Mouse (Mus musculus) myocyte (in vitro differentiated cells): Measurements from ENCODE around the gene Ccdc33. TPM values are rescaled to one million over a fixed set of nuclear protein-coding genes. Genes with fewer than 3 reads are reported as not detected.

Source experiments
- H3K27me3 ChIP-seq: one replicate; pipeline ENCODE4 v1.6.1; 2011; ENCODE audit not compliant: control insufficient read depth, insufficient read depth, insufficient read length
- H3K36me3 ChIP-seq: one replicate; pipeline ENCODE4 v1.6.1; 2011; ENCODE audit not compliant: control insufficient read depth, insufficient read depth
- H3K4me2 ChIP-seq: one replicate; pipeline ENCODE4 v1.6.1; 2011; ENCODE audit warnings: low read depth, control low read depth
- H3K4me3 ChIP-seq: one replicate; pipeline ENCODE4 v1.5.1; 2011; ENCODE audit warnings: mild to moderate bottlenecking, control low read depth, moderate library complexity
- H3K79me2 ChIP-seq: one replicate; pipeline ENCODE4 v1.6.1; 2011; ENCODE audit not compliant: control insufficient read depth, insufficient read depth
- H3ac ChIP-seq: one replicate; pipeline ENCODE4 v1.6.1; 2011; ENCODE audit not compliant: control insufficient read depth, insufficient read length
- CEBPB ChIP-seq: IDR thresholded peaks from 2 replicates; pipeline ENCODE4 v1.6.1; 2011; ENCODE audit warnings: mild to moderate bottlenecking, moderate library complexity; ENCODE audit not compliant: poor library complexity, insufficient read depth, severe bottlenecking
- E2F4 ChIP-seq: IDR thresholded peaks from one replicate; pipeline ENCODE4 v1.6.1; 2011; ENCODE audit warnings: mild to moderate bottlenecking, control low read depth, moderate library complexity; ENCODE audit not compliant: insufficient read depth
- MAX ChIP-seq: IDR thresholded peaks from one replicate; pipeline ENCODE4 v1.6.1; 2011; ENCODE audit warnings: low read depth, mild to moderate bottlenecking, control low read depth
- MYOD1 ChIP-seq, 3 experiments: IDR thresholded peaks; one replicate each; pipeline ENCODE4 v1.6.1; 2011; ENCODE audit warnings: control low read depth in 2 of 3, low read depth in 2 of 3, mild to moderate bottlenecking in 2 of 3, moderate library complexity in 1 of 3; ENCODE audit not compliant: insufficient read length in 2 of 3, control insufficient read depth in 1 of 3
- MYOG ChIP-seq, 3 experiments: IDR thresholded peaks; one replicate each; pipeline ENCODE4 v1.6.1; 2011; ENCODE audit warnings: control low read depth in 2 of 3, low read depth in 2 of 3, mild to moderate bottlenecking in 2 of 3; ENCODE audit not compliant: insufficient read length in 2 of 3, control insufficient read depth in 1 of 3, insufficient read depth in 1 of 3
- POLR2A ChIP-seq: IDR thresholded peaks from one replicate; pipeline ENCODE4 v1.6.1; 2011; ENCODE audit warnings: low read depth, mild to moderate bottlenecking, control low read depth, moderate library complexity; ENCODE audit not compliant: insufficient read length
- POLR2AphosphoS2 ChIP-seq: IDR thresholded peaks from one replicate; pipeline ENCODE4 v1.6.1; 2011; ENCODE audit warnings: low read depth, control low read depth; ENCODE audit not compliant: insufficient read length
- REST ChIP-seq: IDR thresholded peaks from one replicate; pipeline ENCODE4 v1.6.1; 2011; ENCODE audit warnings: mild to moderate bottlenecking, control low read depth, moderate library complexity; ENCODE audit not compliant: insufficient read depth, insufficient read length
- SRF ChIP-seq: IDR thresholded peaks from one replicate; pipeline ENCODE4 v1.6.1; 2011; ENCODE audit warnings: low read depth; ENCODE audit not compliant: control insufficient read depth, insufficient read length
- TCF12 ChIP-seq: IDR thresholded peaks from one replicate; pipeline ENCODE4 v1.6.1; 2011; ENCODE audit warnings: mild to moderate bottlenecking, control low read depth; ENCODE audit not compliant: poor library complexity, insufficient read depth, severe bottlenecking
- TCF3 ChIP-seq: IDR thresholded peaks from one replicate; pipeline ENCODE4 v1.6.1; 2011; ENCODE audit warnings: low read depth, control low read depth; ENCODE audit not compliant: insufficient read length
- USF1 ChIP-seq: IDR thresholded peaks from one replicate; pipeline ENCODE4 v1.6.1; 2011; ENCODE audit warnings: low read depth, mild to moderate bottlenecking, control low read depth, moderate library complexity
- polyA plus RNA-seq: library from polyadenylated mRNA; unstranded; fragments of >200 nt; fragmentation: generic; extraction: Trizol; gene quantifications from one replicate; pipeline ENCODE4 v1.2.1, GENCODE M21; 2012; ENCODE audit warnings: missing spikeins

Ccdc33 gene
- polyA plus RNA-seq, 1 experiment, result not detected

DNA sequence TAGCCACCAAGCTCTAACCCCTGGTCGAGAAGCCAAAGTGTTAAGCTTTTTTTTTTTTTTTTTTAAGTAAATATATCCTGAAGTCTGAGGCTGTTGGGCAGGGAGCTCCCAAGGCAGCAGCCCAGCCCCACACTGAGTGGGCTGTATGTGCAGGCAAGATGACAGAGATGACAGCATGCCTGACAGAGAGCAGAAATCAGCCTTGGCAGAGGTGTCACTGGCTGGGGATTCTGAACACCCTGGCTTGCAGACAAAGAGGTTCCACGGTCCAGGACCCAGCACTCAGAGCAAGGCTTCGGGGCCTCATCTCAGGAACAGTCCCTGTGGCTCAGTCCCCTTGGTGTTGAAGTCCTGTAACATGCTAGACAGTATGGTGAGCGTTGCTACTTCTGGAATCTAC is 41.2 kb upstream of the Ccdc33 start:
- Histone ChIP-seq H3K79me2 (no peaks in the 10 kb centered on the region), H3K4me3 (no peak overlapping the region), H3K36me3 (no peaks in the 10 kb centered on the region), H3ac (no peak overlapping the region), H3K27me3 (no peaks in the 10 kb centered on the region), H3K4me2 (peak overlapping the region; percentile 71)
- no peak for TF ChIP-seq REST
- no peak for TF ChIP-seq E2F4
- TF ChIP-seq TCF3, result no peak
- no peak for TF ChIP-seq MAX
- no peak for TF ChIP-seq SRF
- TF ChIP-seq TCF12, result no peak
- no peak for TF ChIP-seq POLR2AphosphoS2

DNA sequence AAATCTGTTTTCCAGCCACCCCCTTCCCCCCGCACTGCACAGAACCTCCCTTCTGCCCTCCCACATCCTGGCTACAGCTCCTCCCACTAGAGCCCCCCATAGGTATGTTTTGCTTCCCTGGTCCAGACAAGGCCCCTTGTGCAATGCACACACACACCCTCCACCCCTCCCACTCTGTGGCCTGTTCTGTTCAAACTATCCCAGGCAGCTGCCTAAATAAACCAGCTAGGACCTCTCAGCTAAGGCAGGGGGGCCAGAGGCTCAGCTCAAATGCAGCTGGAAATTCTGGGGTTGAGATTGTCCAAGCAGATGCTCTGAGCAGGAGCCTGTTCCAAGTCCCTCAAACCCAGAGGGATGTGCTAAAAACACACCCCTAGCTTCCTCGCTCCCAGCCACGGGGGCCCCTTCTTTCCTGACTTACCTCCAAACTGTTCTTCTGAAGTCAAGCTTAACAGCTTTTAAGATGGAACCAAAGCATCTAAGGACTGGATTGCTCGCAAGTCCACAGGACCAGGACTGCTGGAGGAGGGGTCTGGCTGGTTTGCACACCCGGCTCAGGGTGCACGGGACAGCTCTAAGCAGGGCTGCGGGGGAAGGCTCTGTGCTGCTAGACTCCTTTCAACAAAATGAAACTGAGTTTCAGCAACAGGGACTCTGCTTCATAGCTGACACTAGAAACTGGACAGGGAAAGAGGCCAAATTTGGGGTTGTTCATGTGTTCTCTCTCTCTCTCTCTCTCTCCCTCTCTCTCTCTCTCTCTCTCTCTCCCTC is 40.1 kb upstream of the Ccdc33 start:
- H3K4me3 ChIP-seq, result peak overlapping the region; percentile 5

DNA sequence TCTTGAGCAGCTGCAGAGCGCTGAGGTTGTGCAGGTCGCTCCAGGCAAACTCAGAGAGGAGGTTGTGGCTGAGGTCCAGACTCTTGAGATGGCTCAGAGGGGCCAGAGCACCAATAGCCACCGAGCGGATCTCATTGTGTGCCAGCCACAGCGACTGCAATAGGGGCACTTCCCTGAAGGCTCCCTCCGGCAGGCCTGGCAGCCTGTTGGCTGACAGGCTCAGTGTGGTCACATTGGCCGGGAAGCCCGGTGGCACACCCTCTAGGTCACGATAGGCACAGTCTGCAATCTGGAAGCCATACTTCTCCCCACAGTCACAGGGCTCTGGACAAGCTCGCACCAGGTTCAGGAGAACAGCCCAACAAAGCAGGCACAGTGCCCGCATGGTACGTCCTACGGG is 39.2 kb upstream of the Ccdc33 start:
- no peaks in the 10 kb centered on the region for H3K79me2 ChIP-seq
- no peaks in the 10 kb centered on the region for H3K36me3 ChIP-seq
- H3K4me2 ChIP-seq, result peak overlapping the region; percentile 71
- H3K27me3 ChIP-seq, result no peaks in the 10 kb centered on the region
- TF ChIP-seq POLR2A (no peak), E2F4 (no peak), USF1 (no peak), TCF3 (no peak), MYOD1 (IDR thresholded peaks at IDR 0.05; ENCODE audit: control insufficient read depth in 1 of 3, insufficient read length in 2 of 3, low read depth in 2 of 3) (no peak), POLR2AphosphoS2 (no peak), MAX (no peak), TCF12 (no peak), MYOG (IDR thresholded peaks at IDR 0.05; ENCODE audit: control insufficient read depth in 1 of 3, insufficient read depth in 1 of 3, insufficient read length in 2 of 3, low read depth in 2 of 3) (no peak), SRF (no peak), CEBPB (no peak), REST (no peak)
- H3K4me3 ChIP-seq, result peak overlapping the region; percentile 5
- H3ac ChIP-seq, result peak overlapping the region; percentile 23

More for the DNA sequence above, 40.1 kb upstream of the Ccdc33 start:
- no peak overlapping the region for H3ac ChIP-seq
- peak overlapping the region; percentile 71 for H3K4me2 ChIP-seq
- H3K36me3 ChIP-seq, result no peaks in the 10 kb centered on the region
- no peaks in the 10 kb centered on the region for H3K27me3 ChIP-seq
- TF ChIP-seq SRF, result peak; percentile 42
- no peak for TF ChIP-seq MYOG (IDR thresholded peaks at IDR 0.05; ENCODE audit: control insufficient read depth in 1 of 3, insufficient read depth in 1 of 3, insufficient read length in 2 of 3, low read depth in 2 of 3)
- no peaks in the 10 kb centered on the region for H3K79me2 ChIP-seq

DNA sequence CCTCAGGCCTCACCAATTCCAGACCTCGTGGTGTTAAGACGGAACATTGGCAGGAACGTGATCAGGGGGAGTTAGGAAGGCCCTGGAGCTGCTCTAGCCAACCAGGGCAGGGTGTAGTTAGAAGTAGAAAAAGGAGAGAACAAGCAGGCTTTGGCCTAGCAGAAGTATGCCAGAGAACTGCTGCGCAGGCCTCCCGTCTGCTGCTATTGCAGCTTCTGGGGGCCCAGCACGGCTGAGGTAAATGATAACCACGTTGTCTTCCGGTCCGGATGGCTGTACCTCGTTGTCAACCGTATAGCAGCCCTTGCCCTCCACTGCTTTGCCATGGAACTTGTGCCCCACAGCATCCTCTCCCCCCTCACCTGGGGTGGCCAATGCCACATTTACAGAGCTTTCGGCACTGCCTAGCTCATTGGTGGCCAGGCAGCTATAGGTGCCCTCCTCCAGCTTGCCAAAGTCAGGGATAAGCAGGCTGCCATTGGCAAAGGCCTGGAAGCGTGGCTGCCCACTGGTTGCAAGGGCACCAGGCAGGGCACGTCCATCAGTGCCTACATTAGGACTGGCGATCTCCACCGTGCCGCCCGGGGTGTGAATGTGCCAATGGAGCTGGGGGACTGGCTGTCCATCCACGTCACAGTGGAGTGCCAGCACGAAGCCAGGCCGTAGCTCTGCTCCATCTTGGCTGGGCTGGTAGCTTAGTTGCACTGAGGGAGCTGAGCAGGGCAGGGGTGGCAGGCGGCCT is 38.4 kb upstream of the Ccdc33 start:
- H3K4me3 ChIP-seq, result no peak overlapping the region
- H3ac ChIP-seq, result peak overlapping the region; percentile 23
- peak overlapping the region; percentile 71 for H3K4me2 ChIP-seq
- no peak for TF ChIP-seq REST
- no peak for TF ChIP-seq SRF
- TF ChIP-seq POLR2A, result no peak
- TF ChIP-seq USF1, result no peak
- H3K27me3 ChIP-seq, result no peaks in the 10 kb centered on the region
- no peaks in the 10 kb centered on the region for H3K79me2 ChIP-seq
- H3K36me3 ChIP-seq, result no peaks in the 10 kb centered on the region

DNA sequence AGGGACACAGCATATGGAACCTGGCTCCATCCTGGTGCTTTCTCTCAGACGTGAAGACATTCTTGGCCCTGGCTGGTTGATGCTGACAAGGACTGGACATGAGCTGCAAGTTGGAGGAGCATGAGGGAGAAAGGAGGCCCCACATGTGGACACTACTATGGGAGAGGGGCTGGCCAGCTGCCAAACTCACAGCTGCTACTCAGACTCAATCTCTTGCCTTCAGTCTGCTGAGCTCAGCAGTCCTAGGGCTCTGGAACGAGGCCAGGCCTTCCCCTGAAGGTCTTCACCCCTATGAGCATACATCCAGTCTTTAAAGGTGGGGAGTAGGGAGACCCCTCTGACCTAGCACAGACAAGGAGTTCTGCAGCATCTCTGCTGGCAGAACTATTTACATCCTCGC is 36.7 kb upstream of the Ccdc33 start:
- Histone ChIP-seq H3K4me3 (no peak overlapping the region), H3K4me2 (peak overlapping the region; percentile 12)
- TF ChIP-seq MAX, result no peak
- no peak for TF ChIP-seq TCF3
- TF ChIP-seq POLR2AphosphoS2, result no peak
- TF ChIP-seq E2F4, result no peak
- TF ChIP-seq MYOG (IDR thresholded peaks at IDR 0.05; ENCODE audit: control insufficient read depth in 1 of 3, insufficient read depth in 1 of 3, insufficient read length in 2 of 3, low read depth in 2 of 3), result peak in 1 of 3 experiments; percentile 42
- TF ChIP-seq MYOD1 (IDR thresholded peaks at IDR 0.05; ENCODE audit: control insufficient read depth in 1 of 3, insufficient read length in 2 of 3, low read depth in 2 of 3), result peak in 2 of 3 experiments; percentile 77 to 82

More for the DNA sequence above, 36.7 kb upstream of the Ccdc33 start:
- H3K36me3 ChIP-seq, result no peaks in the 10 kb centered on the region
- H3K79me2 ChIP-seq, result no peaks in the 10 kb centered on the region
- no peak overlapping the region for H3ac ChIP-seq
- no peaks in the 10 kb centered on the region for H3K27me3 ChIP-seq
